Mouse (Mus musculus) heart, adult 2 months (tissue): ENCODE results near the gene Tdg.

Experiments
- CTCF ChIP-seq: fragments of 200-600 bp; IDR thresholded peaks from 2 replicates; pipeline ENCODE4 v1.8.1; 2022; ENCODE audit warnings: antibody characterized with exemption, mild to moderate bottlenecking, moderate library complexity
- POLR2A ChIP-seq: fragments of 200-500 bp; IDR thresholded peaks from 2 replicates; pipeline ENCODE4 v1.6.1; 2011; ENCODE audit warnings: mild to moderate bottlenecking, low read depth, low read length, control low read depth; ENCODE audit not compliant: insufficient read depth

- no peak for TF ChIP-seq POLR2A
- TF ChIP-seq CTCF: peak; percentile 18; the same call in 1 of the 2 replicates
Observed at GRCm38 (mm10) chr10:82639032-82639698, 9.5 kb downstream of the Tdg start.
